Mouse (Mus musculus): ENCODE measurements around the gene Fshb. TPM values are rescaled to one million over a fixed set of nuclear protein-coding genes. Genes with fewer than 3 reads are reported as not detected.

Fshb gene
- total and polyA plus RNA-seq, 3 experiments, result not detected

DNA sequence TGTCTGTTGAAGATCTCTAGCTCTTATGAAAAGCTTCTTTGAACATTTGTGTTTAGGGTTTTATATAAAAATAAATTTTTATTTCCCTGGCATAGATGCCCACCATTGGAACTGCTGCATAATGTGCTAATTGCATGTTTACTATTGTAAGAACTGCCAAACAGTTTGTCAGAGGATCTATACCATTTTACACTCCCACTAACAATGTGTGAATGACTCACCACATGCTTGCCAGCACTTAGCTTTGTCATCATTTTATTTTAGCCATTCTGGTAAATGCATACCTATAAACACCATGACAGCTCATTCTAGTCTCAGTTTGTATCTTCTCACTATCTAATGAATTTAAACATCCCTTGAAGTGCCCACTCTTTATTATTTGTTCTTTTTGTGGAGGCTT is 13.5 kb downstream of the Fshb start:
- no peaks in the 10 kb centered on the region for H3K79me2 ChIP-seq (replicated peaks; ENCODE audit: control insufficient read depth, extremely low read depth, insufficient read depth, poor library complexity, severe bottlenecking)
- no peaks in the 10 kb centered on the region for H3K27me3 ChIP-seq (replicated peaks)
- H3K9ac ChIP-seq (ENCODE audit: insufficient read depth, low read depth), result no peak overlapping the region
- TF ChIP-seq ELF1 (IDR thresholded peaks at IDR 0.05; ENCODE audit: low read depth, low read length) (no peak), BHLHE40 (IDR thresholded peaks at IDR 0.05; ENCODE audit: low read depth, low read length) (no peak), JUND (conservative IDR thresholded peaks at IDR 0.05; ENCODE audit: low read depth, low read length) (no peak)
- no peaks in the 10 kb centered on the region for H3K4me1 ChIP-seq (ENCODE audit: control insufficient read depth in 1 of 2, insufficient read depth in 2 of 2)
- peaks cover 22% of the 10 kb centered on the region for H3K9me3 ChIP-seq (replicated peaks; ENCODE audit: low read length)
- in situ Hi-C loops (cut with MboI; ENCODE audit: low pct_ligation_motif_present, low pct_unique_long_range_greater_than_20kb, low sequenced_read_pairs), result no loop called here
- no peak overlapping the region for H3K4me3 ChIP-seq (replicated peaks in 1 of 3; ENCODE audit: low read depth in 2 of 3, low read length in 2 of 3, poor library complexity in 1 of 3)
- dilution Hi-C loops (cut with MboI; ENCODE audit: extremely low pct_ligation_motif_present, extremely low pct_unique_long_range_greater_than_20kb, low sequenced_read_pairs), result no loop called here
- no peak for DNase-seq (ENCODE audit: extremely low read depth)
- no peak overlapping the region for H3K4me2 ChIP-seq (ENCODE audit: insufficient read depth, low read depth, poor library complexity, severe bottlenecking)
- H3K27ac ChIP-seq (ENCODE audit: insufficient read depth, low read depth), result no peak overlapping the region
- H3K36me3 ChIP-seq (replicated peaks in 1 of 2; ENCODE audit: control insufficient read depth in 1 of 2, insufficient read depth in 1 of 2, low read length in 1 of 2), result no peaks in the 10 kb centered on the region

DNA sequence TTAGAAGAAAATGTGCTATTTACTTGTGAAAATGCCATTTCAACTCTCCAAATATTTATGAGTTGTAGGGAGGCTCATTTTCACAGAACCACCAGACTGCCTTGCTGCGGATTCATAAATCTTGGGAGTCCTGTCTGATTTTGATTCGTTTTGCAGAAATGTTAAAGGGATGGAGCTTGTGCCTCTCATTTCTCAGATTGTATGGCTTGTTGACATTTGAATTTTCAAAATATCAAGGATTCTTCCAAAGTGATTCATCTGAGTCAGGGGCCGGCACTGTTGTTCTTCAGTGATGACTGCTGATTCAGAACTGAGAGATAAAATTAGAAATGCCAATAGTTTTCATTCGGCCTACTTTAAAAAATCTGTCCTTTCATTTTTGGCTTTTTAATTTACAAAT is 18.6 kb downstream of the Fshb start:
- H3K4me2 ChIP-seq (ENCODE audit: insufficient read depth, low read depth, poor library complexity, severe bottlenecking), result no peak overlapping the region
- H3K36me3 ChIP-seq (replicated peaks in 1 of 2; ENCODE audit: control insufficient read depth in 1 of 2, insufficient read depth in 1 of 2, low read length in 1 of 2), result no peaks in the 10 kb centered on the region
- in situ Hi-C loops (cut with MboI; ENCODE audit: low pct_ligation_motif_present, low pct_unique_long_range_greater_than_20kb, low sequenced_read_pairs) (no loop called here), dilution Hi-C loops (cut with MboI; ENCODE audit: extremely low pct_ligation_motif_present, extremely low pct_unique_long_range_greater_than_20kb, low sequenced_read_pairs) (no loop called here)
- DNase-seq (ENCODE audit: extremely low read depth), result no peak
- H3K4me3 ChIP-seq (replicated peaks in 1 of 3; ENCODE audit: low read depth in 2 of 3, low read length in 2 of 3, poor library complexity in 1 of 3), result no peak overlapping the region
- H3K9me3 ChIP-seq (replicated peaks; ENCODE audit: low read length), result peaks cover 23% of the 10 kb centered on the region
- no peaks in the 10 kb centered on the region for H3K79me2 ChIP-seq (replicated peaks; ENCODE audit: control insufficient read depth, extremely low read depth, insufficient read depth, poor library complexity, severe bottlenecking)
- H3K27ac ChIP-seq (ENCODE audit: insufficient read depth, low read depth), result no peak overlapping the region
- no peak for TF ChIP-seq HCFC1 (IDR thresholded peaks at IDR 0.05; ENCODE audit: low read depth, low read length)
- no peak for TF ChIP-seq ZC3H11A (IDR thresholded peaks at IDR 0.05; ENCODE audit: low read depth, low read length)
- TF ChIP-seq TBP (conservative IDR thresholded peaks at IDR 0.05; ENCODE audit: low read depth, low read length), result no peak
- no peak for TF ChIP-seq NELFE (IDR thresholded peaks at IDR 0.05; ENCODE audit: low read depth, low read length)
- TF ChIP-seq KAT2A (IDR thresholded peaks at IDR 0.05; ENCODE audit: insufficient replicate concordance, low read length), result no peak
- no peak for TF ChIP-seq RAD21 (IDR thresholded peaks at IDR 0.05; ENCODE audit: low read depth, low read length)
- no peak for TF ChIP-seq POLR2AphosphoS2 (IDR thresholded peaks at IDR 0.05; ENCODE audit: low read depth, low read length)
- no peaks in the 10 kb centered on the region for H3K4me1 ChIP-seq (ENCODE audit: control insufficient read depth in 1 of 2, insufficient read depth in 2 of 2)
- H3K9ac ChIP-seq (ENCODE audit: insufficient read depth, low read depth), result no peak overlapping the region
- no peaks in the 10 kb centered on the region for H3K27me3 ChIP-seq (replicated peaks)

DNA sequence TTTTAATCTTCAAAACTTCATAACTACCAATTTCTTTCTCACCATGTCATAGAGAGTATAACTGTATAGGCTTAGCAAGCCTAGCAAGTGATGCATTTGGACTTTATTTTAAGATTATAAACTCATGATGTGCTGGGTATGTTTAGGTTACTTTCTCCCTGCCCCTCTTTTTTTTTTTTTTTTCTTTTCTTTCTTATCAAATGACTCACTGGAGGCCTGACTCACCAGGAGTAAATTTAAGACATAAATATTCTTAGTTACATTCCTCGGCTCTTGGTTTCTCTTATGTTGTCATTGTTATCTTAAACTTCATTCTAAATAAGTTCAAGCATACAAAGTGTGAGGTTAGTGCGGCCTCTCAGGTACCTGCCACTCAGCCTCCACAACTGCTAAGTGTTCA is 23.5 kb downstream of the Fshb start:
- Histone ChIP-seq H3K4me3 (replicated peaks in 1 of 3; ENCODE audit: low read depth in 2 of 3, low read length in 2 of 3, poor library complexity in 1 of 3) (no peak overlapping the region), H3K27ac (ENCODE audit: insufficient read depth, low read depth) (no peak overlapping the region), H3K36me3 (replicated peaks in 1 of 2; ENCODE audit: control insufficient read depth in 1 of 2, insufficient read depth in 1 of 2, low read length in 1 of 2) (no peaks in the 10 kb centered on the region), H3K9me3 (replicated peaks; ENCODE audit: low read length) (peaks cover 13% of the 10 kb centered on the region), H3K79me2 (replicated peaks; ENCODE audit: control insufficient read depth, extremely low read depth, insufficient read depth, poor library complexity, severe bottlenecking) (no peaks in the 10 kb centered on the region), H3K4me1 (ENCODE audit: control insufficient read depth in 1 of 2, insufficient read depth in 2 of 2) (no peaks in the 10 kb centered on the region), H3K9ac (ENCODE audit: insufficient read depth, low read depth) (no peak overlapping the region), H3K4me2 (ENCODE audit: insufficient read depth, low read depth, poor library complexity, severe bottlenecking) (no peak overlapping the region), H3K27me3 (replicated peaks) (no peaks in the 10 kb centered on the region)
- in situ Hi-C loops (cut with MboI; ENCODE audit: low pct_ligation_motif_present, low pct_unique_long_range_greater_than_20kb, low sequenced_read_pairs), result no loop called here
- dilution Hi-C loops (cut with MboI; ENCODE audit: extremely low pct_ligation_motif_present, extremely low pct_unique_long_range_greater_than_20kb, low sequenced_read_pairs), result no loop called here
- no peak for DNase-seq (ENCODE audit: extremely low read depth)
- TF ChIP-seq RAD21 (IDR thresholded peaks at IDR 0.05; ENCODE audit: low read depth, low read length) (no peak), ZKSCAN1 (IDR thresholded peaks at IDR 0.05; ENCODE audit: borderline replicate concordance, low read depth, low read length) (no peak), PAX5 (IDR thresholded peaks at IDR 0.05; ENCODE audit: low read length) (no peak), E2F4 (IDR thresholded peaks at IDR 0.05; ENCODE audit: insufficient replicate concordance, low read depth, low read length) (no peak), RCOR1 (conservative IDR thresholded peaks at IDR 0.05; ENCODE audit: low read depth, low read length) (no peak), EP300 (IDR thresholded peaks at IDR 0.05; ENCODE audit: low read length) (no peak), GABPA (IDR thresholded peaks at IDR 0.05; ENCODE audit: insufficient replicate concordance, low read depth, low read length) (no peak), MAX (IDR thresholded peaks at IDR 0.05; ENCODE audit: low read length) (no peak)

Measured in CH12.LX (cell line).